ENCODE assay signal across 22 mouse cellular contexts in the genomic region with DNA sequence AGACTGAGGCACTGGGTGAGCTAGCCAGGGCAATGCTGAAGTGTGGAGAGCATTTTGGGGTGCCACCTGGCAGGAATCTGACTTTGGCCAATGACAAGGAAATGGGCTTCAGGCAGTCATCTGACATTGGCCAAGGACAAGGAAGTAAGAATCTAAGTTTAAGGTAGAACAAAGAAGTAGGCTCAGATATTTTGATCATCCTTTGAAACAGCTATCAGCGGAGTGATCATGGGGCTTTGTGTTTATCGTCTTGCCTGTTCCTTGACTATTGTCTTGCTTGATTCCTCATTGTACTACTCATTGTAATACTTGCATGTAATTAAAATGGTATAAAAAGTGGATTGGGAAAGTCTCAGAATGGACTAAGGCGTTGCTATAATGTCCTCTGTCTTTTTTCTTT.
DNase-seq lines count a peak whose midpoint lies in the region; ATAC-seq and TF ChIP-seq lines count a peak whose summit lies in the region.
"Had no signal": no experiment of that assay in that cellular context is flagged by ENCODE, and none has a peak within 500 bp of the region (broad histone marks: within the 10 kb centered on the region; RNA-seq: fewer than 3 reads in every experiment).

No protein-coding gene starts in this region.

- no peak for DNase-seq in cerebellum, adult 2 months
- DNase-seq in cerebellum, postnatal 25 days, result no peak
- DNase-seq in CH12.LX (ENCODE audit: extremely low read depth), result no peak
- peak; percentile 84 for DNase-seq in ES-E14 (ENCODE audit: low read depth, low spot score)
- DNase-seq in urinary bladder, adult 18-20 months (ENCODE audit: low spot score in 2 of 2), result no peak
- DNase-seq in retina, postnatal 1 day, result no peak
- no peak for DNase-seq in testis, postnatal 10 days (ENCODE audit: low spot score)
- DNase-seq: adrenal gland, adult 8-10 months; adrenal gland, postnatal 36 days; B cell, adult 2 months; cerebellum, adult 11 months; cerebellum, adult 9-10 months; cerebellum, postnatal 36 days; gastrocnemius, postnatal 36 days; heart, postnatal 36 days had no signal

- in situ Hi-C loops in CH12.LX (cut with MboI; ENCODE audit: low pct_ligation_motif_present, low pct_unique_long_range_greater_than_20kb, low sequenced_read_pairs), result no loop called here
- in situ Hi-C loops in ES-E14 (cut with MboI; ENCODE audit: low sequenced_read_pairs in 2 of 2, unreplicated experiment in 2 of 2), result no loop called here

- dilution Hi-C loops in CH12.LX (cut with MboI; ENCODE audit: extremely low pct_ligation_motif_present, extremely low pct_unique_long_range_greater_than_20kb, low sequenced_read_pairs), result no loop called here

- no peak for TF ChIP-seq RAD21 in CH12.LX (IDR thresholded peaks at IDR 0.05; ENCODE audit: low read depth, low read length)

- H3K27me3 ChIP-seq in cerebellum, adult 2 months (ENCODE audit: control insufficient read depth, insufficient read depth, low read length), result no peaks in the 10 kb centered on the region
- H3K27me3 ChIP-seq in CH12.LX (replicated peaks), result no peaks in the 10 kb centered on the region
- no peaks in the 10 kb centered on the region for H3K27me3 ChIP-seq in stomach, embryonic 14.5 days (ENCODE audit: control insufficient read depth, insufficient read depth, low read length)
- H3K27me3 ChIP-seq: embryonic facial prominence, embryonic 13.5 days; forebrain, embryonic 13.5 days; heart, embryonic 13.5 days; hindbrain, embryonic 12.5 days had no signal

- 0 out of 2 replicates have a peak overlapping the region, but pooled peaks have one; percentile 45 for H3K27ac ChIP-seq in cerebellum, adult 2 months (ENCODE audit: insufficient read depth, low read length)
- peak overlapping the region; percentile 92 for H3K27ac ChIP-seq in CH12.LX (ENCODE audit: insufficient read depth, low read depth)
- peak overlapping the region; percentile 91 for H3K27ac ChIP-seq in ES-E14 (ENCODE audit: insufficient read depth, low read depth, low read length, poor library complexity, severe bottlenecking)
- peak overlapping the region; percentile 35; the same call in 1 of the 2 replicates for H3K27ac ChIP-seq in stomach, embryonic 14.5 days (ENCODE audit: low read length)
- H3K27ac ChIP-seq: embryonic facial prominence, embryonic 13.5 days; forebrain, embryonic 13.5 days; heart, embryonic 13.5 days; hindbrain, embryonic 12.5 days had no signal

- TF ChIP-seq EP300 in CH12.LX (IDR thresholded peaks at IDR 0.05; ENCODE audit: low read length), result no peak

- H3K4me1 ChIP-seq in cerebellum, adult 2 months (ENCODE audit: control insufficient read depth, insufficient read depth, low read length), result peaks cover 16% of the 10 kb centered on the region
- H3K4me1 ChIP-seq in CH12.LX (ENCODE audit: control insufficient read depth in 1 of 2, insufficient read depth in 2 of 2), result peaks cover 15 to 48% of the 10 kb centered on the region in 2 experiments
- H3K4me1 ChIP-seq in ES-E14 (ENCODE audit: control insufficient read depth in 2 of 2, insufficient read depth in 2 of 2, low read length in 2 of 2, poor library complexity in 1 of 2), result peaks cover 19 to 21% of the 10 kb centered on the region in 2 experiments
- H3K4me1 ChIP-seq in stomach, embryonic 14.5 days (ENCODE audit: control insufficient read depth, insufficient read depth, low read length), result peaks cover 7% of the 10 kb centered on the region; the same call in 1 of the 2 replicates

- H3K9me3 ChIP-seq in CH12.LX (replicated peaks; ENCODE audit: low read length), result no peaks in the 10 kb centered on the region
- H3K9me3 ChIP-seq in ES-E14 (ENCODE audit: control insufficient read depth, insufficient read depth, low read depth, low read length), result no peaks in the 10 kb centered on the region
- no peaks in the 10 kb centered on the region for H3K9me3 ChIP-seq in stomach, embryonic 14.5 days (ENCODE audit: control insufficient read depth, low read depth, low read length)
- H3K9me3 ChIP-seq: embryonic facial prominence, embryonic 13.5 days; forebrain, embryonic 13.5 days; heart, embryonic 13.5 days; hindbrain, embryonic 12.5 days had no signal

- WGBS in cerebellum, adult 2 months, result 99% methylated on average over 3 of the region's 3 CpGs
- 96% methylated on average over 3 of the region's 3 CpGs for WGBS in stomach, embryonic 14.5 days

- no peak overlapping the region for H3K4me2 ChIP-seq in CH12.LX (ENCODE audit: insufficient read depth, low read depth, poor library complexity, severe bottlenecking)
- no peak overlapping the region for H3K4me2 ChIP-seq in stomach, embryonic 14.5 days (replicated peaks; ENCODE audit: low read depth, low read length)
- H3K4me2 ChIP-seq: embryonic facial prominence, embryonic 13.5 days; forebrain, embryonic 13.5 days; heart, embryonic 13.5 days; hindbrain, embryonic 12.5 days had no signal

- no peak for TF ChIP-seq POLR2A in cerebellum, adult 2 months (IDR thresholded peaks at IDR 0.05; ENCODE audit: borderline replicate concordance, insufficient read depth, low read length)
- TF ChIP-seq POLR2A in CH12.LX (IDR thresholded peaks at IDR 0.05; ENCODE audit: low read depth, low read length), result no peak

- no peak for ATAC-seq in stomach, embryonic 14.5 days (ENCODE audit: insufficient number of reproducible peaks, insufficient read depth, low FRiP score, low read depth)
- ATAC-seq: CD4-positive, CD25-positive, alpha-beta regulatory T cell, adult 4 months; forebrain, embryonic 13.5 days; hindbrain, embryonic 16.5 days had no signal

- no peak overlapping the region for H3K4me3 ChIP-seq in cerebellum, adult 2 months (replicated peaks; ENCODE audit: insufficient read depth, low read depth, low read length)
- peak overlapping the region in 1 of 3 experiments; percentile 12 for H3K4me3 ChIP-seq in CH12.LX (replicated peaks in 1 of 3; ENCODE audit: low read depth in 2 of 3, low read length in 2 of 3, poor library complexity in 1 of 3)
- H3K4me3 ChIP-seq in ES-E14 (ENCODE audit: insufficient read depth in 1 of 2, low read depth in 1 of 2, low read length in 2 of 2, poor library complexity in 1 of 2, severe bottlenecking in 1 of 2), result no peak overlapping the region
- H3K4me3 ChIP-seq in stomach, embryonic 14.5 days (ENCODE audit: low read depth, low read length), result no peak overlapping the region
- H3K4me3 ChIP-seq: embryonic facial prominence, embryonic 13.5 days; forebrain, embryonic 13.5 days; heart, embryonic 13.5 days; hindbrain, embryonic 12.5 days had no signal

- H3K36me3 ChIP-seq in CH12.LX (replicated peaks in 1 of 2; ENCODE audit: control insufficient read depth in 1 of 2, insufficient read depth in 1 of 2, low read length in 1 of 2) (peaks cover 11 to 50% of the 10 kb centered on the region in 2 experiments), ES-E14 (ENCODE audit: control insufficient read depth, insufficient read depth, low read length, poor library complexity, severe bottlenecking) (peaks cover 11% of the 10 kb centered on the region; the same call in 1 of the 2 replicates)
- 0 out of 2 replicates have a peak, but pooled peaks cover 3% of the 10 kb centered on the region for H3K36me3 ChIP-seq in stomach, embryonic 14.5 days (ENCODE audit: control insufficient read depth, insufficient read depth, low read length)

- H3K79me2 ChIP-seq in CH12.LX (replicated peaks; ENCODE audit: control insufficient read depth, extremely low read depth, insufficient read depth, poor library complexity, severe bottlenecking), result no peaks in the 10 kb centered on the region

- no peak for TF ChIP-seq CTCF in cerebellum, adult 2 months (IDR thresholded peaks at IDR 0.05; ENCODE audit: borderline replicate concordance, insufficient read depth, low read depth, low read length)
- TF ChIP-seq CTCF in CH12.LX (conservative IDR thresholded peaks at IDR 0.05 in 1 of 2, IDR thresholded peaks at IDR 0.05 in 1 of 2; ENCODE audit: low read depth in 2 of 2, low read length in 2 of 2), result no peak

- H3K9ac ChIP-seq in CH12.LX (ENCODE audit: insufficient read depth, low read depth), result no peak overlapping the region; the same call in 1 of the 2 replicates
- H3K9ac ChIP-seq in ES-E14 (ENCODE audit: insufficient read depth, low read depth, low read length, poor library complexity, severe bottlenecking), result no peak overlapping the region
- no peak overlapping the region for H3K9ac ChIP-seq in stomach, embryonic 14.5 days (replicated peaks; ENCODE audit: low read depth, low read length)
- H3K9ac ChIP-seq: embryonic facial prominence, embryonic 13.5 days; forebrain, embryonic 13.5 days; heart, embryonic 13.5 days; hindbrain, embryonic 12.5 days had no signal

TF ChIP-seq in CH12.LX, 34 proteins besides CTCF, POLR2A, EP300 and RAD21 (continues in another document):
- no peak for TF ChIP-seq JUN (IDR thresholded peaks at IDR 0.05; ENCODE audit: insufficient read depth, low read depth, low read length)
- TF ChIP-seq SIN3A (IDR thresholded peaks at IDR 0.05; ENCODE audit: low read length), result no peak
- no peak for TF ChIP-seq ZNF384 (IDR thresholded peaks at IDR 0.05; ENCODE audit: low read depth, low read length)
- TF ChIP-seq TCF12 (IDR thresholded peaks at IDR 0.05; ENCODE audit: low read depth, low read length), result no peak
- TF ChIP-seq BHLHE40 (IDR thresholded peaks at IDR 0.05; ENCODE audit: low read depth, low read length), result no peak
- no peak for TF ChIP-seq GABPA (IDR thresholded peaks at IDR 0.05; ENCODE audit: insufficient replicate concordance, low read depth, low read length)
- no peak for TF ChIP-seq UBTF (IDR thresholded peaks at IDR 0.05; ENCODE audit: low read depth, low read length)
- TF ChIP-seq ZKSCAN1 (IDR thresholded peaks at IDR 0.05; ENCODE audit: borderline replicate concordance, low read depth, low read length), result no peak
- no peak for TF ChIP-seq JUND (conservative IDR thresholded peaks at IDR 0.05; ENCODE audit: low read depth, low read length)
- TF ChIP-seq TBP (conservative IDR thresholded peaks at IDR 0.05; ENCODE audit: low read depth, low read length), result no peak

TF ChIP-seq in ES-E14, 5 proteins besides CTCF, POLR2A, EP300 and RAD21:
- TF ChIP-seq CHD2 (IDR thresholded peaks at IDR 0.05; ENCODE audit: low read depth, low read length) (peak; percentile 81), ZC3H11A (IDR thresholded peaks at IDR 0.05; ENCODE audit: borderline replicate concordance, low read depth, low read length) (no peak), ZNF384 (IDR thresholded peaks at IDR 0.05; ENCODE audit: low read depth, low read length) (no peak), MAFK (IDR thresholded peaks at IDR 0.05; ENCODE audit: insufficient read depth, low read depth, low read length) (no peak), HCFC1 (IDR thresholded peaks at IDR 0.05; ENCODE audit: borderline replicate concordance, insufficient read depth, low read length) (no peak)

Comparison
In these comparisons a context has a peak if more than half of its experiments do, and no peak if none do; other contexts are left out.
1. H3K27ac ChIP-seq: peak in every context shown above with its lines; median percentile 92 in CH12.LX; 91 in ES-E14; 45 in cerebellum, adult 2 months; 35 in stomach, embryonic 14.5 days.